Mouse (Mus musculus): ENCODE measurements around the gene Cep68. TPM values are rescaled to one million over a fixed set of nuclear protein-coding genes. Genes with fewer than 3 reads are reported as not detected.

The Cep68 gene
- polyA plus RNA-seq, 1 experiment from 2014 or later: 25.7 TPM

- 75% methylated on average over 5 of the region's 5 CpGs for WGBS
- Histone ChIP-seq H3K4me1 (replicated peaks) (peaks cover 40% of the 10 kb centered on the region), H3K9ac (no peak overlapping the region), H3K27me3 (no peaks in the 10 kb centered on the region), H3K27ac (no peak overlapping the region), H3K36me3 (peaks cover 62% of the 10 kb centered on the region), H3K4me2 (no peak overlapping the region), H3K9me3 (replicated peaks) (no peaks in the 10 kb centered on the region), H3K4me3 (no peak overlapping the region)
- ATAC-seq (replicated peaks; ENCODE audit: insufficient number of reproducible peaks, insufficient read depth, low FRiP score, low read depth): no peak
These were observed 8.9 kb downstream of the Cep68 start for GRCm38 (mm10) chr11:20240331-20240730.

GRCm38 (mm10) chr11:20239279-20239861 is 9.9 kb downstream of the Cep68 start:
- peaks cover 72% of the 10 kb centered on the region for H3K36me3 ChIP-seq
- H3K27ac ChIP-seq: peak overlapping the region; percentile 56; the same call in 1 of the 2 replicates
- whole genome bisulfite sequencing: 88% methylated on average over 9 of the region's 9 CpGs

GRCm38 (mm10) chr11:20237976-20238375 is 11.3 kb downstream of the Cep68 start:
- H3K4me1 ChIP-seq (replicated peaks): peaks cover 23% of the 10 kb centered on the region
- no peaks in the 10 kb centered on the region for H3K27me3 ChIP-seq
- no peaks in the 10 kb centered on the region for H3K9me3 ChIP-seq (replicated peaks)
- no peak overlapping the region for H3K9ac ChIP-seq
- no peak for ATAC-seq (replicated peaks; ENCODE audit: insufficient number of reproducible peaks, insufficient read depth, low FRiP score, low read depth)
- no peak overlapping the region for H3K4me2 ChIP-seq
- H3K36me3 ChIP-seq: peaks cover 79% of the 10 kb centered on the region
- no peak overlapping the region for H3K27ac ChIP-seq
- WGBS: 89% methylated on average over 3 of the region's 3 CpGs
- H3K4me3 ChIP-seq: no peak overlapping the region

More at GRCm38 (mm10) chr11:20239279-20239861, 9.9 kb downstream of the Cep68 start:
- H3K4me1 ChIP-seq (replicated peaks): peaks cover 35% of the 10 kb centered on the region
- H3K4me3 ChIP-seq: no peak overlapping the region
- no peaks in the 10 kb centered on the region for H3K9me3 ChIP-seq (replicated peaks)
- no peak overlapping the region for H3K4me2 ChIP-seq
- H3K27me3 ChIP-seq: no peaks in the 10 kb centered on the region
- no peak overlapping the region for H3K9ac ChIP-seq
- ATAC-seq (replicated peaks; ENCODE audit: insufficient number of reproducible peaks, insufficient read depth, low FRiP score, low read depth): no peak

GRCm38 (mm10) chr11:20237018-20237417 is 12.2 kb downstream of the Cep68 start:
- peaks cover 79% of the 10 kb centered on the region for H3K36me3 ChIP-seq
- no peak for ATAC-seq (replicated peaks; ENCODE audit: insufficient number of reproducible peaks, insufficient read depth, low FRiP score, low read depth)
- H3K9ac ChIP-seq: no peak overlapping the region
- no peak overlapping the region for H3K4me3 ChIP-seq
- no peak overlapping the region for H3K4me2 ChIP-seq
- peaks cover 19% of the 10 kb centered on the region; the same call in 1 of the 2 replicates for H3K4me1 ChIP-seq (replicated peaks)
- H3K27me3 ChIP-seq: no peaks in the 10 kb centered on the region
- H3K9me3 ChIP-seq (replicated peaks): no peaks in the 10 kb centered on the region
- H3K27ac ChIP-seq: no peak overlapping the region
- WGBS: 92% methylated on average over 7 of the region's 7 CpGs

DNA sequence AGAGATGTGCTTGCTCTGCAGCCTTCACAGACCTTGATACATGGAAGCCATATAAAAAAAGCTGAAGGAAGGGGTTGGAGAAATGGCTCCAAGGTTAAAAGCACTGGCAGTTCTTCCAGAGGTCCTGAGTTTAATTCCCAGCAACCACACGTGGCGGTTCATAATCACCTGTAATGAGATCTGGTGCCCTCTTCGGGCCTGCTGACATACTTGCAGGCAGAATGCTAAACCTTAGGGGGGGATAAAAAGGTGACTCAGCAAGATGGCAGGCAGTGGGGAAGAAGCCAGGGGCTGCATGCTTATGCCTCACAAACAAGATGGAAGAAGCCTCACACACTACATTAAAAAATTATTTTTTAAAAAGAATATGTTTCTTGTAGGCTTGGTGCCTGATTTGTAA is 15.0 kb downstream of the Cep68 start:
- no peak for ATAC-seq (replicated peaks; ENCODE audit: insufficient number of reproducible peaks, insufficient read depth, low FRiP score, low read depth)
- H3K9me3 ChIP-seq (replicated peaks): no peaks in the 10 kb centered on the region
- no peak overlapping the region for H3K4me3 ChIP-seq
- H3K4me1 ChIP-seq (replicated peaks): peaks cover 11% of the 10 kb centered on the region; the same call in 1 of the 2 replicates
- H3K4me2 ChIP-seq: no peak overlapping the region
- H3K36me3 ChIP-seq: peaks cover 77% of the 10 kb centered on the region
- H3K9ac ChIP-seq: no peak overlapping the region
- 67% methylated on average over 3 of the region's 3 CpGs for WGBS
- no peaks in the 10 kb centered on the region for H3K27me3 ChIP-seq
- H3K27ac ChIP-seq: no peak overlapping the region

- peak overlapping the region; percentile 84 for H3K27ac ChIP-seq
- 64% methylated on average over 5 of the region's 5 CpGs for WGBS
- no peaks in the 10 kb centered on the region for H3K9me3 ChIP-seq (replicated peaks)
- H3K27me3 ChIP-seq: no peaks in the 10 kb centered on the region
- no peak overlapping the region for H3K4me3 ChIP-seq
- H3K4me2 ChIP-seq: no peak overlapping the region
- peaks cover 78% of the 10 kb centered on the region for H3K36me3 ChIP-seq
- H3K9ac ChIP-seq: no peak overlapping the region
- ATAC-seq (replicated peaks; ENCODE audit: insufficient number of reproducible peaks, insufficient read depth, low FRiP score, low read depth): no peak
- H3K4me1 ChIP-seq (replicated peaks): peaks cover 11% of the 10 kb centered on the region; the same call in 1 of the 2 replicates
These were observed 17.0 kb downstream of the Cep68 start for GRCm38 (mm10) chr11:20232016-20232755.

- Histone ChIP-seq H3K27me3 (no peaks in the 10 kb centered on the region), H3K27ac (peak overlapping the region; percentile 84), H3K4me3 (no peak overlapping the region), H3K9me3 (replicated peaks) (no peaks in the 10 kb centered on the region), H3K36me3 (peaks cover 71% of the 10 kb centered on the region), H3K4me2 (no peak overlapping the region), H3K4me1 (replicated peaks) (peaks cover 11% of the 10 kb centered on the region; the same call in 1 of the 2 replicates), H3K9ac (no peak overlapping the region)
- 48% methylated on average over 8 of the region's 8 CpGs for WGBS
- peak; percentile 85 for ATAC-seq (replicated peaks; ENCODE audit: insufficient number of reproducible peaks, insufficient read depth, low FRiP score, low read depth)
These were observed 17.9 kb downstream of the Cep68 start for GRCm38 (mm10) chr11:20231128-20231878.

GRCm38 (mm10) chr11:20230286-20230685 is 18.9 kb downstream of the Cep68 start:
- no peak overlapping the region for H3K9ac ChIP-seq
- H3K4me1 ChIP-seq (replicated peaks): peaks cover 11% of the 10 kb centered on the region; the same call in 1 of the 2 replicates
- H3K27ac ChIP-seq: peak overlapping the region; percentile 84
- H3K4me2 ChIP-seq: no peak overlapping the region
- H3K4me3 ChIP-seq: no peak overlapping the region
- 44% methylated on average over 1 of the region's 1 CpGs for whole genome bisulfite sequencing
- ATAC-seq (replicated peaks; ENCODE audit: insufficient number of reproducible peaks, insufficient read depth, low FRiP score, low read depth): no peak
- peaks cover 69% of the 10 kb centered on the region for H3K36me3 ChIP-seq
- H3K27me3 ChIP-seq: no peaks in the 10 kb centered on the region
- H3K9me3 ChIP-seq (replicated peaks): no peaks in the 10 kb centered on the region

DNA sequence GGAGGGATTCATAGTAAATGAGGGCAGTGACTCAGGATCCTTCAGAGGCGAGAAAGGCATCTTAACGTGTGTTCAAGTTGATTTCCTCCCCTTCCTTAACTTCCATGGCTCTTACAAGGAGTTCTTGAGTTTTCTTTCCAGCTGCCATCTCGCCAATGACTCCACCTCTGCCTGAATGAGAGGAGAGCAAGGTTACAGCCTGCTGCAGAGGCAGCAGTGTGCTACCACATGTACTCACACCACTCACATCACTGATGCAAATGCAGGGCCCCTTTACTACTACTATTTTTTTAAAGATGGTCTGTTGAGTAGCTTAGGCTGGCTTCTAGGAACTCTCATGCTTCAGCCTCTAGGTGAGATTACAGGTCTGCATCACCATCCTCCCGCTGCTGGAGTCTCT is 19.9 kb downstream of the Cep68 start:
- Histone ChIP-seq H3K9me3 (replicated peaks) (no peaks in the 10 kb centered on the region), H3K36me3 (peaks cover 68% of the 10 kb centered on the region), H3K27ac (no peak overlapping the region), H3K4me1 (replicated peaks) (peaks cover 11% of the 10 kb centered on the region; the same call in 1 of the 2 replicates), H3K4me3 (no peak overlapping the region), H3K9ac (no peak overlapping the region), H3K27me3 (no peaks in the 10 kb centered on the region), H3K4me2 (no peak overlapping the region)
- no peak for ATAC-seq (replicated peaks; ENCODE audit: insufficient number of reproducible peaks, insufficient read depth, low FRiP score, low read depth)
- WGBS: 80% methylated on average over 4 of the region's 4 CpGs

- Histone ChIP-seq H3K9ac (no peak overlapping the region), H3K27ac (no peak overlapping the region), H3K4me3 (no peak overlapping the region), H3K4me1 (replicated peaks) (peaks cover 11% of the 10 kb centered on the region; the same call in 1 of the 2 replicates), H3K36me3 (peaks cover 64% of the 10 kb centered on the region), H3K9me3 (replicated peaks) (no peaks in the 10 kb centered on the region), H3K27me3 (no peaks in the 10 kb centered on the region), H3K4me2 (no peak overlapping the region)
- ATAC-seq (replicated peaks; ENCODE audit: insufficient number of reproducible peaks, insufficient read depth, low FRiP score, low read depth): no peak
- 76% methylated on average over 5 of the region's 5 CpGs for WGBS
These were observed 20.6 kb downstream of the Cep68 start for GRCm38 (mm10) chr11:20228666-20229065.

- no peak overlapping the region for H3K4me3 ChIP-seq
- WGBS: 93% methylated on average over 4 of the region's 4 CpGs
- no peak overlapping the region for H3K9ac ChIP-seq
- H3K27ac ChIP-seq: no peak overlapping the region
- H3K9me3 ChIP-seq (replicated peaks): no peaks in the 10 kb centered on the region
- no peak overlapping the region for H3K4me2 ChIP-seq
- H3K36me3 ChIP-seq: peaks cover 70% of the 10 kb centered on the region
- peaks cover 7% of the 10 kb centered on the region; the same call in 1 of the 2 replicates for H3K4me1 ChIP-seq (replicated peaks)
- no peak for ATAC-seq (replicated peaks; ENCODE audit: insufficient number of reproducible peaks, insufficient read depth, low FRiP score, low read depth)
- H3K27me3 ChIP-seq: no peaks in the 10 kb centered on the region
These were observed 23.3 kb downstream of the Cep68 start for GRCm38 (mm10) chr11:20225938-20226337.
